Mouse (Mus musculus) limb, embryonic 11.5 days (tissue): ENCODE measurements around the gene Trim52. TPM values are rescaled to one million over a fixed set of nuclear protein-coding genes. Genes with fewer than 3 reads are reported as not detected.

Source experiments
- ATAC-seq: fragments of 200-750 bp; cut with Nextera tagmentation; 2 replicates; pipeline ENCODE4 v1.8.0; 2017; ENCODE audit warnings: low read depth; ENCODE audit not compliant: insufficient number of reproducible peaks, low FRiP score, low TSS enrichment
- DNase-seq: peaks from one replicate; pipeline ENCODE4 v3.0.0-alpha.2; 2015; ENCODE audit warnings: low spot score
- H3K27ac ChIP-seq: fragments of 300-500 bp; sonication (generic); replicated peaks from 2 replicates; pipeline ENCODE4 v1.5.1; 2014; ENCODE audit warnings: low read depth, mild to moderate bottlenecking, low read length
- H3K27me3 ChIP-seq: fragments of 300-500 bp; sonication (generic); 2 replicates; pipeline ENCODE4 v1.6.1; 2014; ENCODE audit warnings: mild to moderate bottlenecking, low read length, mixed read lengths; ENCODE audit not compliant: control insufficient read depth, insufficient read depth
- H3K36me3 ChIP-seq: fragments of 300-500 bp; sonication (generic); 2 replicates; pipeline ENCODE4 v1.6.1; 2014; ENCODE audit warnings: mild to moderate bottlenecking, low read length, moderate library complexity, mixed read lengths; ENCODE audit not compliant: control insufficient read depth, insufficient read depth
- H3K4me1 ChIP-seq: fragments of 300-500 bp; sonication (generic); 2 replicates; pipeline ENCODE4 v1.6.1; 2014; ENCODE audit warnings: low read length, mixed read lengths; ENCODE audit not compliant: control insufficient read depth, insufficient read depth
- H3K4me2 ChIP-seq: fragments of 300-500 bp; sonication (generic); 2 replicates; pipeline ENCODE4 v1.6.1; 2014; ENCODE audit warnings: low read depth, mild to moderate bottlenecking, moderate library complexity; ENCODE audit not compliant: severe bottlenecking
- H3K4me3 ChIP-seq: fragments of 300-500 bp; sonication (generic); 2 replicates; pipeline ENCODE4 v1.5.1; 2014; ENCODE audit warnings: low read depth, low read length
- H3K9ac ChIP-seq: fragments of 300-500 bp; sonication (generic); 2 replicates; pipeline ENCODE4 v1.6.1; 2014; ENCODE audit warnings: mild to moderate bottlenecking, low read length
- H3K9me3 ChIP-seq: fragments of 300-500 bp; sonication (generic); 2 replicates; pipeline ENCODE4 v1.6.1; 2016; ENCODE audit warnings: low read length; ENCODE audit not compliant: control insufficient read depth
- WGBS: fragments of 180-500 bp; shearing (Covaris S2); extraction: QIAGEN DNeasy Blood & Tissue Kit; methylation state at CpG from one replicate; pipeline ENCODE4 v1.1.7; 2014; 5-methylcytosine and 5-hydroxymethylcytosine counted together
- polyA plus RNA-seq: library from polyadenylated mRNA; unstranded; fragments of >200 nt; fragmentation: Nextera tagmentation; extraction: Ambion mirVana; gene quantifications from 2 replicates; pipeline ENCODE4 v1.2.1, GENCODE M21; 2014

Gene Trim52
- polyA plus RNA-seq, 1 experiment from 2014 or later: not detected

GRCm38 (mm10) chr14:106179102-106179727 is 73.2 kb downstream of the Trim52 start:
- H3K27ac ChIP-seq: no peak overlapping the region
- no peaks in the 10 kb centered on the region for H3K36me3 ChIP-seq
- no peak for ATAC-seq
- DNase-seq: no peak
- no peaks in the 10 kb centered on the region for H3K9me3 ChIP-seq
- WGBS: 67% methylated on average over 8 of the region's 8 CpGs
- no peaks in the 10 kb centered on the region for H3K27me3 ChIP-seq
- no peak overlapping the region for H3K9ac ChIP-seq
- H3K4me1 ChIP-seq: no peaks in the 10 kb centered on the region
- H3K4me2 ChIP-seq: no peak overlapping the region
- no peak overlapping the region for H3K4me3 ChIP-seq

DNA sequence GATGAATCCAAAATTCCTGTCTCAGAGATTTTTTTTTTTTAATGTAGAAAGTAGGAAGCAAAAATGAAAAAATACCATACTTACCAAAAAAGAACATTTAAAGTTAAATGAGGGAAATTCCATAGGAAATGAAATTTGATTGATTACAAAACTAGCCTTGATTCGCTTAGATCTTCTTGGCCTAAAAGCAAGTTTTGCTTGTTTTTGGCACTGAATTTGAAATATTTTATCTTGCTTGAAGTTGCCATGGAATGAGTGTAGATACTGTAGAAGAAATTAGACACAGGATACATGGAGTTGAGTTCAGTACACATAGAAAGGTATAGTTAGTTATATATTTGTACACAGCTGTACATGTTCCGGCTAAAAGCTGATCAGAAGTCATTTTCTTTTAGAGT is 73.7 kb downstream of the Trim52 start:
- no peak for DNase-seq
- Histone ChIP-seq H3K36me3 (no peaks in the 10 kb centered on the region), H3K4me2 (no peak overlapping the region), H3K27me3 (no peaks in the 10 kb centered on the region), H3K9ac (no peak overlapping the region), H3K4me3 (no peak overlapping the region), H3K4me1 (no peaks in the 10 kb centered on the region), H3K9me3 (no peaks in the 10 kb centered on the region), H3K27ac (no peak overlapping the region)
- WGBS: 87% methylated on average over 2 of the region's 2 CpGs
- no peak for ATAC-seq

- Histone ChIP-seq H3K36me3 (no peaks in the 10 kb centered on the region), H3K9ac (no peak overlapping the region), H3K4me1 (no peaks in the 10 kb centered on the region), H3K4me2 (no peak overlapping the region), H3K4me3 (no peak overlapping the region), H3K27me3 (no peaks in the 10 kb centered on the region), H3K27ac (no peak overlapping the region), H3K9me3 (no peaks in the 10 kb centered on the region)
- no peak for DNase-seq
- no peak for ATAC-seq
Measured at GRCm38 (mm10) chr14:106180616-106181015, 74.6 kb downstream of the Trim52 start.

GRCm38 (mm10) chr14:106183985-106184384 is 78.0 kb downstream of the Trim52 start:
- Histone ChIP-seq H3K27ac (no peak overlapping the region), H3K9ac (no peak overlapping the region), H3K4me1 (no peaks in the 10 kb centered on the region), H3K36me3 (no peaks in the 10 kb centered on the region), H3K4me3 (no peak overlapping the region), H3K4me2 (no peak overlapping the region), H3K27me3 (no peaks in the 10 kb centered on the region), H3K9me3 (no peaks in the 10 kb centered on the region)
- ATAC-seq (no peak), DNase-seq (no peak)
- 92% methylated on average over 3 of the region's 3 CpGs for WGBS

Other genes with a start within 250 kb of the Trim52 start
- 71.3 and 73.3 TPM in 2 replicates for gene Spry2, start 209.4 kb upstream of the Trim52 start, polyA plus RNA-seq